8 mouse cellular contexts compared by ENCODE assay signal in genomic region chr15:96604282-96604681, GRCm38 (mm10). TPM values are rescaled to one million over a fixed set of nuclear protein-coding genes. Genes with fewer than 3 reads are reported as not detected.
DNase-seq lines count a peak whose midpoint lies in the region; ATAC-seq and TF ChIP-seq lines count a peak whose summit lies in the region.

No protein-coding gene starts in this region.

- peak overlapping the region; percentile 18; the same call in 1 of the 2 replicates for H3K27ac ChIP-seq in spleen, adult 2 months (ENCODE audit: insufficient read depth, low read length)
- peak overlapping the region; percentile 10; the same call in 1 of the 2 replicates for H3K27ac ChIP-seq in stomach, embryonic 14.5 days (ENCODE audit: low read length)

- H3K9me3 ChIP-seq in stomach, embryonic 14.5 days (ENCODE audit: control insufficient read depth, low read depth, low read length): no peaks in the 10 kb centered on the region

- 77% methylated on average over 10 of the region's 10 CpGs for whole genome bisulfite sequencing in spleen, adult 2 months
- 51% methylated on average over 10 of the region's 10 CpGs for WGBS in stomach, embryonic 14.5 days

- H3K27me3 ChIP-seq in spleen, adult 2 months (ENCODE audit: control insufficient read depth, insufficient read depth, low read length): no peaks in the 10 kb centered on the region
- no peaks in the 10 kb centered on the region for H3K27me3 ChIP-seq in stomach, embryonic 14.5 days (ENCODE audit: control insufficient read depth, insufficient read depth, low read length)

- H3K9ac ChIP-seq in stomach, embryonic 14.5 days (replicated peaks; ENCODE audit: low read depth, low read length): no peak overlapping the region

- peaks cover 6% of the 10 kb centered on the region; the same call in 1 of the 2 replicates for H3K4me1 ChIP-seq in spleen, adult 2 months (ENCODE audit: control insufficient read depth, insufficient read depth, insufficient read length)
- H3K4me1 ChIP-seq in stomach, embryonic 14.5 days (ENCODE audit: control insufficient read depth, insufficient read depth, low read length): no peaks in the 10 kb centered on the region; the same call in 1 of the 2 replicates

- peak; percentile 22 for DNase-seq in cerebellum, adult 11 months
- DNase-seq in cerebellum, adult 9-10 months: no peak
- no peak for DNase-seq in spleen, adult 2 months (ENCODE audit: low read depth in 1 of 2, low spot score in 2 of 2)
- DNase-seq in spleen, postnatal 4 days (ENCODE audit: low spot score in 2 of 2): no peak
- DNase-seq in heart, postnatal 36 days: peak; percentile 67 to 71
- peak; percentile 82 for DNase-seq in left cerebral cortex, postnatal 4 days
- DNase-seq in thymus, adult 18-20 months: no peak

- ATAC-seq in stomach, embryonic 14.5 days (ENCODE audit: insufficient number of reproducible peaks, insufficient read depth, low FRiP score, low read depth): peak; percentile 39; the same call in 1 of the 2 replicates

- H3K4me3 ChIP-seq in spleen, adult 2 months (ENCODE audit: extremely low read depth, insufficient read depth, insufficient read length): no peak overlapping the region
- no peak overlapping the region for H3K4me3 ChIP-seq in stomach, embryonic 14.5 days (ENCODE audit: low read depth, low read length)

- H3K36me3 ChIP-seq in spleen, adult 2 months (ENCODE audit: control insufficient read depth, insufficient read depth, low read length): peaks cover 16% of the 10 kb centered on the region
- H3K36me3 ChIP-seq in stomach, embryonic 14.5 days (ENCODE audit: control insufficient read depth, insufficient read depth, low read length): peaks cover 7% of the 10 kb centered on the region; the same call in 1 of the 2 replicates

- H3K4me2 ChIP-seq in stomach, embryonic 14.5 days (replicated peaks; ENCODE audit: low read depth, low read length): no peak overlapping the region

- no peak for TF ChIP-seq POLR2A in spleen, adult 2 months (IDR thresholded peaks at IDR 0.05; ENCODE audit: low read depth, low read length)

- intact Hi-C loops in heart, postnatal 36 days (cut with DNase I): loop anchor here (5.0 kb wide), 1 partner anchor 37 kb away; no protein-coding TSS in a partner anchor
- intact Hi-C loops in left cerebral cortex, postnatal 4 days (cut with DNase I): no loop called here

- TF ChIP-seq CTCF in spleen, adult 2 months (IDR thresholded peaks at IDR 0.05; ENCODE audit: extremely low read depth, insufficient read depth, insufficient read length, insufficient replicate concordance): no peak

RNA-seq across cellular contexts. Expression of gene Slc38a1, which starts 38.4 kb away (rescaled TPM):
- polyA plus RNA-seq in spleen, adult 2 months (2012; rRNA removed): 44.4 and 61.5 TPM in 2 replicates
- 10 to 100 TPM; 11.2 to 20.3 TPM for total RNA-seq in heart, postnatal 36 days (2021)
- 100 to 1,000 TPM; 116 to 118 TPM for total RNA-seq in left cerebral cortex, postnatal 4 days (2021)
- 77.5 and 82.8 TPM in 2 replicates for polyA plus RNA-seq in stomach, embryonic 14.5 days (2014; fragmentation: Nextera tagmentation; extraction: Ambion mirVana)

Comparison
In these comparisons a context has a peak if more than half of its experiments do, and no peak if none do; other contexts are left out.
1. DNase-seq: peak in cerebellum, adult 11 months (single experiment), heart, postnatal 36 days (2 of 2) and left cerebral cortex, postnatal 4 days (single experiment); none in cerebellum, adult 9-10 months (single experiment), spleen, adult 2 months (0 of 2), spleen, postnatal 4 days (0 of 2) and thymus, adult 18-20 months (0 of 2).
2. RNA of gene Slc38a1, which starts 38.4 kb away (total RNA-seq): 116 to 118 TPM in left cerebral cortex, postnatal 4 days; 11.2 to 20.3 TPM in heart, postnatal 36 days; every median in the first group is over 4 times any median in the second.